Comparison of ENCODE assay signal across 8 mouse cellular contexts in genomic region chr6:37447704-37448466, GRCm38 (mm10). TPM values are rescaled to one million over a fixed set of nuclear protein-coding genes. Genes with fewer than 3 reads are reported as not detected.
DNase-seq lines count a peak whose midpoint lies in the region; ATAC-seq and TF ChIP-seq lines count a peak whose summit lies in the region.

No protein-coding gene starts in this region.

- no peaks in the 10 kb centered on the region for H3K27me3 ChIP-seq in CH12.LX (replicated peaks)
- H3K27me3 ChIP-seq in embryonic facial prominence, embryonic 10.5 days (replicated peaks; ENCODE audit: low read depth, poor library complexity, severe bottlenecking), result no peaks in the 10 kb centered on the region
- no peaks in the 10 kb centered on the region for H3K27me3 ChIP-seq in lung, embryonic 16.5 days (ENCODE audit: control insufficient read depth, insufficient read depth, low read depth, low read length)

- ATAC-seq in lung, embryonic 16.5 days (ENCODE audit: low read depth), result peak; percentile 71

- H3K4me1 ChIP-seq in CH12.LX (ENCODE audit: control insufficient read depth in 1 of 2, insufficient read depth in 2 of 2), result peaks cover 0 to 4% of the 10 kb centered on the region in 2 experiments; a peak in 2 of 4 replicates
- H3K4me1 ChIP-seq in embryonic facial prominence, embryonic 10.5 days, result 0 out of 2 replicates have a peak, but pooled peaks cover 2% of the 10 kb centered on the region
- H3K4me1 ChIP-seq in lung, embryonic 16.5 days (replicated peaks; ENCODE audit: control insufficient read depth, insufficient read depth, low read length), result peaks cover 4% of the 10 kb centered on the region

- TF ChIP-seq RAD21 in CH12.LX (IDR thresholded peaks at IDR 0.05; ENCODE audit: low read depth, low read length), result peak; percentile 99

- intact Hi-C loops in heart, postnatal 10 days (cut with DNase I), result loop anchor here (1.0 to 10.0 kb wide), 4 partner anchors 94 to 394 kb away; no protein-coding TSS in a partner anchor

- dilution Hi-C loops in CH12.LX (cut with MboI; ENCODE audit: extremely low pct_ligation_motif_present, extremely low pct_unique_long_range_greater_than_20kb, low sequenced_read_pairs), result no loop called here

- H3K4me2 ChIP-seq in CH12.LX (ENCODE audit: insufficient read depth, low read depth, poor library complexity, severe bottlenecking), result no peak overlapping the region
- H3K4me2 ChIP-seq in lung, embryonic 16.5 days (ENCODE audit: low read depth, low read length), result no peak overlapping the region

- 25% methylated on average over 10 of the region's 10 CpGs for WGBS in embryonic facial prominence, embryonic 10.5 days
- 20% methylated on average over 10 of the region's 10 CpGs for WGBS in lung, embryonic 16.5 days

- no peak overlapping the region for H3K27ac ChIP-seq in CH12.LX (ENCODE audit: insufficient read depth, low read depth)
- 0 out of 2 replicates have a peak overlapping the region, but pooled peaks have one; percentile 59 for H3K27ac ChIP-seq in embryonic facial prominence, embryonic 10.5 days (replicated peaks)
- no peak overlapping the region for H3K27ac ChIP-seq in lung, embryonic 16.5 days (ENCODE audit: low read length)

- no peak overlapping the region for H3K9ac ChIP-seq in CH12.LX (ENCODE audit: insufficient read depth, low read depth)
- no peak overlapping the region for H3K9ac ChIP-seq in lung, embryonic 16.5 days (ENCODE audit: low read length)

- peak; percentile 67 for DNase-seq in CH12.LX (ENCODE audit: extremely low read depth)
- DNase-seq in adrenal gland, postnatal 14 days, result peak; percentile 79
- DNase-seq in embryonic facial prominence, embryonic 10.5 days (ENCODE audit: low spot score), result peak; percentile 73
- peak; percentile 77 to 85 for DNase-seq in heart, postnatal 10 days
- peak; percentile 83 to 84 for DNase-seq in kidney, postnatal 4 days
- peak; percentile 80 for DNase-seq in retina, postnatal 1 day
- DNase-seq in thymus, postnatal 4 days, result peak; percentile 80

- H3K4me3 ChIP-seq in CH12.LX (replicated peaks in 1 of 3; ENCODE audit: low read depth in 2 of 3, low read length in 2 of 3, poor library complexity in 1 of 3), result no peak overlapping the region
- H3K4me3 ChIP-seq in embryonic facial prominence, embryonic 10.5 days, result no peak overlapping the region
- H3K4me3 ChIP-seq in lung, embryonic 16.5 days (ENCODE audit: low read length), result no peak overlapping the region

- peaks cover 4% of the 10 kb centered on the region for H3K9me3 ChIP-seq in CH12.LX (replicated peaks; ENCODE audit: low read length)
- H3K9me3 ChIP-seq in embryonic facial prominence, embryonic 10.5 days, result no peaks in the 10 kb centered on the region
- H3K9me3 ChIP-seq in lung, embryonic 16.5 days (ENCODE audit: control insufficient read depth, low read length), result no peaks in the 10 kb centered on the region

- peaks cover 0 to 3% of the 10 kb centered on the region in 2 experiments for H3K36me3 ChIP-seq in CH12.LX (replicated peaks in 1 of 2; ENCODE audit: control insufficient read depth in 1 of 2, insufficient read depth in 1 of 2, low read length in 1 of 2)
- H3K36me3 ChIP-seq in embryonic facial prominence, embryonic 10.5 days (replicated peaks), result no peaks in the 10 kb centered on the region
- H3K36me3 ChIP-seq in lung, embryonic 16.5 days (ENCODE audit: control insufficient read depth, insufficient read depth, low read length), result no peaks in the 10 kb centered on the region

- in situ Hi-C loops in CH12.LX (cut with MboI; ENCODE audit: low pct_ligation_motif_present, low pct_unique_long_range_greater_than_20kb, low sequenced_read_pairs), result loop anchor here (10.0 kb wide), 2 partner anchors 343 to 393 kb away; no protein-coding TSS in a partner anchor

- TF ChIP-seq POLR2A in CH12.LX (IDR thresholded peaks at IDR 0.05; ENCODE audit: low read depth, low read length), result no peak

- TF ChIP-seq EP300 in CH12.LX (IDR thresholded peaks at IDR 0.05; ENCODE audit: low read length), result no peak

- TF ChIP-seq CTCF in CH12.LX (conservative IDR thresholded peaks at IDR 0.05 in 1 of 2, IDR thresholded peaks at IDR 0.05 in 1 of 2; ENCODE audit: low read depth in 2 of 2, low read length in 2 of 2), result peak; percentile 61 to 98

- H3K79me2 ChIP-seq in CH12.LX (replicated peaks; ENCODE audit: control insufficient read depth, extremely low read depth, insufficient read depth, poor library complexity, severe bottlenecking), result no peaks in the 10 kb centered on the region

TF ChIP-seq in CH12.LX, 34 proteins besides CTCF, POLR2A, EP300 and RAD21:
- TF ChIP-seq SMC3 (IDR thresholded peaks at IDR 0.05; ENCODE audit: low read depth, low read length), result peak; percentile 99
- peak; percentile 43 for TF ChIP-seq JUND (conservative IDR thresholded peaks at IDR 0.05; ENCODE audit: low read depth, low read length)
- no peak for TF ChIP-seq POLR2AphosphoS2 (IDR thresholded peaks at IDR 0.05; ENCODE audit: low read depth, low read length)
- no peak for TF ChIP-seq USF1 (IDR thresholded peaks at IDR 0.05; ENCODE audit: low read depth, low read length)
- peak; percentile 94 for TF ChIP-seq ZC3H11A (IDR thresholded peaks at IDR 0.05; ENCODE audit: low read depth, low read length)
- no peak for TF ChIP-seq ETS1 (conservative IDR thresholded peaks at IDR 0.05; ENCODE audit: low read depth, low read length)
- no peak for TF ChIP-seq JUN (IDR thresholded peaks at IDR 0.05; ENCODE audit: insufficient read depth, low read depth, low read length)
- no peak for TF ChIP-seq SIN3A (IDR thresholded peaks at IDR 0.05; ENCODE audit: low read length)

RNA-seq across cellular contexts. Expression of gene Creb3l2, which starts 5.9 kb away (rescaled TPM):
- total RNA-seq in CH12.LX (2012; rRNA removed) (7.0 and 8.7 TPM in 2 replicates), CH12.LX (2014; rRNA removed) (1.3 and 1.5 TPM in 2 replicates)
- polyA plus RNA-seq in CH12.LX (2012; ENCODE audit: insufficient read length, low read depth), result 6.6 and 8.5 TPM in 2 replicates
- 50.0 and 50.8 TPM in 2 replicates for total RNA-seq in adrenal gland, postnatal 14 days (2021)
- 12.4 and 12.5 TPM in 2 replicates for polyA plus RNA-seq in embryonic facial prominence, embryonic 10.5 days (2016; fragmentation: Nextera tagmentation; extraction: Ambion mirVana)
- 10 to 100 TPM; 40.0 to 42.0 TPM for total RNA-seq in heart, postnatal 10 days (2021)
- polyA plus RNA-seq in lung, embryonic 16.5 days (2015; fragmentation: Nextera tagmentation; extraction: Ambion mirVana), result 27.8 and 31.1 TPM in 2 replicates
